Mouse (Mus musculus) heart, postnatal 0 days (tissue): ENCODE data around the gene Mecom.

ENCODE experiments used
- CTCF ChIP-seq: IDR thresholded peaks from 2 replicates; pipeline ENCODE4 v1.5.1; 2016; ENCODE audit warnings: antibody characterized with exemption, control low read depth, low read depth
- EP300 ChIP-seq: IDR thresholded peaks from 2 replicates; pipeline ENCODE4 v1.6.1; 2016; ENCODE audit warnings: antibody characterized with exemption, low read depth

DNA sequence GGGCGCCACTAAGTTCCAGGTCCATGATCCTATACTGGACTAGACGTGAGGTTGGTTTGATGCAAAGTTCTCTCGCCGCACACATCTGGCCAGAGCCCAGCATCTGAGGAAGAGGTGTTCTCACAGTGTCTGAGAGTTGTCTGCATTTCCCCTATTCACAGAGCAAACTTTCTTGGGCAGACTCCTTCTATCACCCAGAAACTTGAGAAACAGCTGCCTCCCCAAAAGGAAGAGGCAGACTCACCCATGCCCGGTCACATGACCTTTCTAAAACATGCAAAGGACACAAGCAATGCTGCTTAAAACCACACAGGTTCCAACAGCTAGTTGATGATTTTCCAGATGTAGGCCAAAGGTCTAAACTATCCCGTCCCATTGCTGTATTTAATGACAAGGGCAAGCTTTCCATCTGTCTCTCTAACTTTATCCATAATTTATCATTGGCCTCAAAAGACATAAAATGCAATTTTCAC lies 101.8 kb downstream of the Mecom start:
- TF ChIP-seq EP300 (no peak), CTCF (no peak)
